Mouse (Mus musculus): ENCODE results near the gene Rbfox2. TPM values are rescaled to one million over a fixed set of nuclear protein-coding genes. Genes with fewer than 3 reads are reported as not detected.

Gene Rbfox2
- polyA plus RNA-seq, 1 experiment from 2014 or later = 96.9 TPM

DNA sequence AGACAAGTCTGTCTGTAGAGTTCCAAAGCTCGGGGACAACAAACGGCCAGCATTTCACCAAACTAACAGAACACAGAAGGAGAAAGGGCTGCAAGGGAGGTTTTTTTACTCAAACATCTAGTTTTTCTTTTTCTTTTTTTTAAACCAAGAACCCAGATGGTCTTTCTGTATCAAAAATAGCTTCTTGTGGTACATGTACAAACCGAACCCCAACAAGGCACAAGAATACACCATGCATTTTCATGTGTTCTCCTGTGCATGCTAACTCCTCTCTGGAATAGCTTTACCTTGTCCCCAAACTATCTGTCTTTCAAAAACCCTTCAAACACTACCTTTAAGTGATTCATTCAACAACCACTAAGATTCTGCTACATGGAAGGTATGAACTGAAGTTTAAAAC lies 38.4 kb downstream of the Rbfox2 start:
- Histone ChIP-seq H3K27ac (peak overlapping the region; percentile 47; the same call in 1 of the 2 replicates), H3K4me2 (replicated peaks) (no peak overlapping the region), H3K4me3 (no peak overlapping the region), H3K27me3 (no peaks in the 10 kb centered on the region), H3K4me1 (peaks cover 32% of the 10 kb centered on the region), H3K36me3 (no peaks in the 10 kb centered on the region), H3K9ac (0 out of 2 replicates have a peak overlapping the region, but pooled peaks have one; percentile 6), H3K9me3 (no peaks in the 10 kb centered on the region)
- ATAC-seq (ENCODE audit: insufficient number of reproducible peaks, insufficient read depth, low FRiP score, low TSS enrichment) = no peak
- WGBS = 74% methylated on average over 3 of the region's 3 CpGs

DNA sequence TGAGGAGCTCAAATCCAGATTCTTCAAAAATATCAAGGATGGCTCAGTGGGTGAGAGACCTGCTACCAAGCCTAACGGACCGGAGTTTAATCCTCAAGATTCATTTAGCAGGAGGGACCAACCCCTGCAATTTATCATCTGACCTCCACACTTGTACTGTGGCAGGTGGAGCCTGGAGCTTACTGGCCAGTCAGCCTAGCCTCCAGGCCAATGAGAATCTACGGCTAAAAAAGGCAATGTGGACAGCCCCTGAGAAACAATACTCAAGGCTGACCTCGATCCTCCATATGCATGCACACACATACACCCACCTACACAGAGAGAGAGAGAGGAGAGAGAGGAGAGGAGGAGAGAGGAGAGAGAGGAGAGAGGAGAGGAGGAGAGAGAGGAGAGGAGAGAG lies 41.5 kb downstream of the Rbfox2 start:
- WGBS = 46% methylated on average over 4 of the region's 4 CpGs
- Histone ChIP-seq H3K36me3 (no peaks in the 10 kb centered on the region), H3K4me3 (no peak overlapping the region), H3K9ac (no peak overlapping the region), H3K9me3 (no peaks in the 10 kb centered on the region), H3K4me2 (replicated peaks) (no peak overlapping the region), H3K4me1 (peaks cover 30% of the 10 kb centered on the region), H3K27ac (no peak overlapping the region), H3K27me3 (no peaks in the 10 kb centered on the region)
- ATAC-seq (ENCODE audit: insufficient number of reproducible peaks, insufficient read depth, low FRiP score, low TSS enrichment) = no peak

DNA sequence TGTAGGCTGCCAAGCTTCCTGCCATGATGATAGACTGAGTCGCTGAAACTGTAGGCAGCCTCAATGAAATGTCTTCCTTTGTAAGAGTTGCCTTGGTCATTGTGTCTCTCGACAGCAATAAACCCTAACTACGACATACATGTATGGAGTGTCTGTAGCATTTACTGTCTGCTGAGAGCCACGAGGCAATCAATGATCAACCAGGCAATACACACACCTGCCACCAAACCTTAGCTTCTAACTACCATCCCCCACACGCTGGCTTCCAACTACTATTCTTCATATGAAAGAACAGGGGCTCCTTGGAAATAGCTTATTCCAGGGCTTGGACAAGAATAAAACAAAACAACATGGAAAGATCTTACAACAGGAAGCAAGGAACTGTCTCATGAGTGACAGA lies 42.5 kb downstream of the Rbfox2 start:
- Histone ChIP-seq H3K9me3 (no peaks in the 10 kb centered on the region), H3K36me3 (no peaks in the 10 kb centered on the region), H3K9ac (no peak overlapping the region), H3K27ac (no peak overlapping the region), H3K4me2 (replicated peaks) (no peak overlapping the region), H3K27me3 (no peaks in the 10 kb centered on the region), H3K4me3 (no peak overlapping the region), H3K4me1 (peaks cover 35% of the 10 kb centered on the region)
- ATAC-seq (ENCODE audit: insufficient number of reproducible peaks, insufficient read depth, low FRiP score, low TSS enrichment) = no peak
- 93% methylated on average over 5 of the region's 5 CpGs for WGBS

DNA sequence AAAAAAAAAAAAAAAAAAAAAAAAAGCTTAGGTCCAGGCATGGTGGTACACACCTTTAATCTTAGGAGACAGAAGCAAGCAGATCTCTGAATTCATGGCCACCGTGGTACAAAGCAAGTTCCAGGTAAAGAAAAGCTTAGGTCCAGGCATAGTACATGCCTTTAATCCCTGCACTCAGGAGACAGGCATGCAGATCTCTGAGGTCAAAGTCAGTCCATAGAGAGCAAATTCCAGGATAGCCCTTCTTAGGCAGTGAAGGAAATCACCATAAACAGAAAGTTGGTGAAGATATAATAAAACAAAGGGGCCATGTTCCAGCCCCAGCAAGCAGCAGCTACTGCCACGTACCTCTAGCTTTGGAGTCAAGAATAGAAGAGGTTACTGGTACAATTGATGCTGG lies 44.0 kb downstream of the Rbfox2 start:
- Histone ChIP-seq H3K4me3 (no peak overlapping the region), H3K4me1 (peaks cover 42% of the 10 kb centered on the region), H3K27ac (no peak overlapping the region), H3K9me3 (no peaks in the 10 kb centered on the region), H3K27me3 (no peaks in the 10 kb centered on the region), H3K36me3 (no peaks in the 10 kb centered on the region), H3K4me2 (replicated peaks) (no peak overlapping the region), H3K9ac (no peak overlapping the region)
- 94% methylated on average over 2 of the region's 2 CpGs for WGBS
- ATAC-seq (ENCODE audit: insufficient number of reproducible peaks, insufficient read depth, low FRiP score, low TSS enrichment) = no peak

DNA sequence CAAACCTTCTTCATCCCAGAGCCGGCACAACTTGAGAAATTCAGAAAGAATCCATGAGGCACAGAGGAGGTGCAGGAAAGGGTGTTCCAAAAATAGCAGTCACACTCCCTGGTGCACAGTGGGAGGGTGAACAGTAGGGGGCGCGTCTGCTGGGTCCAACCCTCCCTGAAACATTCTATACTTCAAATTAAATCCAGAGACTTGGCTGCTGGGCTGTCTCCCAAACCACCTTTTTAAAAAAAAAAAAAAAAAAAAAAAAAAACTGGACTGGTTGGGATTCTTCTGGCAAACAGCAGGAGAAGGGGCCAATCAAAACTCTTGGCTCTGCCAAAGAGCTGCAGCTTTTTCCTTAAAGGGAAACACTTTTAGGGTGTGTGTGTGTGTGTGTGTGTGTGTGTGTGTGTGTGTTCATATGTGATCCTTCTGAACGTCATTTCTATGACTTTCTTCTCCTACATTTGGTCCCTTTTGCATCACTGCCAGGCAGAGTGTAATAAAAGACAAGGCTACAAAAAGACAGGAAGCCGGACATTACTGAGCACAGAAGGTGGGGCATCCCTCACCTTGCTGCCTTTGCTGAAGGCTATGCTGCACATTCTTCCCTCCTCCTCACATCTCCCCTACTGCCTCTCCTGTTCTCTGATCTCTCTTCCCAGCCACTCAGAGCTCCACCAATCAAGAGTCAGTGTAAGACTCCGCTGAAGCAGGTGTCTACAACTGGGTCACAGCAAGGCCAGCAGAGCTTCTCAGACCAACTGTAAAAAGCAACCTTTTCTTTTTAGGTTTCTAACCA lies 49.2 kb downstream of the Rbfox2 start:
- Histone ChIP-seq H3K27ac (peak overlapping the region; percentile 85), H3K9me3 (no peaks in the 10 kb centered on the region), H3K4me1 (peaks cover 63% of the 10 kb centered on the region), H3K4me2 (replicated peaks) (peak overlapping the region; percentile 25; the same call in 1 of the 2 replicates), H3K27me3 (no peaks in the 10 kb centered on the region), H3K36me3 (no peaks in the 10 kb centered on the region), H3K4me3 (no peak overlapping the region), H3K9ac (no peak overlapping the region)
- ATAC-seq (ENCODE audit: insufficient number of reproducible peaks, insufficient read depth, low FRiP score, low TSS enrichment) = peak; percentile 49; the same call in 1 of the 2 replicates
- 9% methylated on average over 6 of the region's 6 CpGs for WGBS

DNA sequence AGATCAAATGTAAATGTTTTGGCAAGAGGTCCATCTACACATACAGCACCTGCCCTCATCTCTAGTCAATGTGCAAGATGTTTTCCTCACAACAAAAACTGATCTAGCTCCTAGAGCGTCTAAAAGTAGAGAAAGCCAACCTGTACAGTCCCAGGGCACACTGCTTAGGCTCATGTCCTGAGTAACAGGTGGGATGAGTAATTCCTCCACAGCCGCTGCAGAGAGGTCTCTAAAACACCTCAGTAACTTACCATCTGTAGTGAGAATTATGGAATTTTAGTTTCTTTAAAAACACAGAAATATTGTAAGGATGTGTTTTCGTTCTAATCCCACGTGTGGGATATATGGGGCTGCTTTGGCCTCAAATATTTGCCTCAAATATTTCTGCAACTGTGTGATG lies 50.0 kb downstream of the Rbfox2 start:
- H3K9me3 ChIP-seq = no peaks in the 10 kb centered on the region
- ATAC-seq (ENCODE audit: insufficient number of reproducible peaks, insufficient read depth, low FRiP score, low TSS enrichment) = no peak
- no peak overlapping the region for H3K4me3 ChIP-seq
- H3K4me1 ChIP-seq = peaks cover 71% of the 10 kb centered on the region
- H3K27me3 ChIP-seq = no peaks in the 10 kb centered on the region
- 66% methylated on average over 4 of the region's 4 CpGs for WGBS
- peak overlapping the region; percentile 25; the same call in 1 of the 2 replicates for H3K4me2 ChIP-seq (replicated peaks)
- H3K36me3 ChIP-seq = no peaks in the 10 kb centered on the region
- peak overlapping the region; percentile 85 for H3K27ac ChIP-seq
- no peak overlapping the region for H3K9ac ChIP-seq

DNA sequence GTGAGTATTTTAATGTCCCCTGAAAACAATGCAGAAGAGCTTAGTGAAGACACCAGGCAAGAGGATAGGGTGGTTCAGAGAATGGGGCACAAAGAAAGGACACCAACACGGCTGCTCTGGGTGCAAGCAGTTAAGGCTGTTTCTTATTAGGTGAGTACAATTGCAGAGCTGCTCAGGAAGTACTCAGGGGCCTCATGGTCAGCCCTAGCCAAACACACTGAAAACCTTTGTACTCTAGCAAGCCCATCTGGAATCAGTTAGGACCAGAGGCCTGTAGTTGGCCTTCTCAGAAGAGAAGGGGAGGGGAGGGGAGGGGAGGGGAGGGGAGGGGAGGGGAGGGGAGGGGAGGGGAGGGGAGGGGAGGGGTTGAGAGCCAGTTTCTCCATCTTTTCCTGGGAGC lies 52.2 kb downstream of the Rbfox2 start:
- peak; percentile 71; the same call in 1 of the 2 replicates for ATAC-seq (ENCODE audit: insufficient number of reproducible peaks, insufficient read depth, low FRiP score, low TSS enrichment)
- Histone ChIP-seq H3K27ac (peak overlapping the region; percentile 94), H3K4me3 (no peak overlapping the region), H3K36me3 (no peaks in the 10 kb centered on the region), H3K4me1 (peaks cover 85% of the 10 kb centered on the region), H3K4me2 (replicated peaks) (peak overlapping the region; percentile 21; the same call in 1 of the 2 replicates), H3K9ac (no peak overlapping the region), H3K9me3 (no peaks in the 10 kb centered on the region), H3K27me3 (no peaks in the 10 kb centered on the region)
- 9% methylated on average over 1 of the region's 1 CpGs for WGBS

DNA sequence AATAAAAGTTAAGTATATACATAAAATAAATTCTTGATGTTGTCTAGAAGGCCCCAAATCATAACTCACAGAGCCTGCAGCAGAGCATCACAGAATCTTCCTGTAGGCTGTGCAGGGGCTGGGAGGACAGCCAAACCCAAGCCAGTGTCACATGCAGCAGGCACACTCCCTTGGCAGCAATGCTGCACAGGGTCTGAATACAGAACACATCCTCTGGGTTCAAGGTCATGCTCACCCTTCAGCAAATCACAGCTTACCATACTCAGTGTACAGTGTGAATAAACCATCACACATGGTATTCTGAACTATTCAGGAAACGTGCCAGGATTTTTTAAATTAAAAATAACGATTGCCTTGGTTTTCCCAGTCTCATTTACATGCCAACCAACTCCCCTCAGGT lies 52.7 kb downstream of the Rbfox2 start:
- Histone ChIP-seq H3K27ac (peak overlapping the region; percentile 94), H3K27me3 (no peaks in the 10 kb centered on the region), H3K4me1 (peaks cover 85% of the 10 kb centered on the region), H3K9ac (no peak overlapping the region), H3K4me2 (replicated peaks) (peak overlapping the region; percentile 27; the same call in 1 of the 2 replicates), H3K36me3 (no peaks in the 10 kb centered on the region), H3K9me3 (no peaks in the 10 kb centered on the region), H3K4me3 (no peak overlapping the region)
- 32% methylated on average over 2 of the region's 2 CpGs for WGBS
- no peak for ATAC-seq (ENCODE audit: insufficient number of reproducible peaks, insufficient read depth, low FRiP score, low TSS enrichment)

DNA sequence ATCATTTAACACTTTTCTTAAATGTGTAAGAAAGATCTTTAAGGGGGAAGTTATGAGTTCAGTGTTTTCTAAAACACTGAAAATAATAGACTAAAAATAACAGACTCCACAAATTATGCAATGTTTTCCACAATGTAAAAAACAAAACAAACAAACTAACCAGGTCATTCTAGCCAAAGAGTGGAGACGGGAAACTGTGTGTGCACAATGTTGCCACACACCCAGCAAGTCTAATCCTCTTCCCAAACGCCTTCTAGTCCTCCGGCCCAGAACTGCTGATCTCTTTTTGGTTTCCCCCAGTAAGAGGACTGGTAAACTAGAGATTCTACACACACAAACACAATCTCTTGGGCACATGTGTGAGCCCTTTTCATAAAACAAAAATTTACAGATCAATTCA lies 55.1 kb downstream of the Rbfox2 start:
- Histone ChIP-seq H3K4me1 (peaks cover 77% of the 10 kb centered on the region), H3K4me2 (replicated peaks) (no peak overlapping the region), H3K9ac (no peak overlapping the region), H3K36me3 (no peaks in the 10 kb centered on the region), H3K9me3 (no peaks in the 10 kb centered on the region), H3K27ac (no peak overlapping the region), H3K27me3 (no peaks in the 10 kb centered on the region), H3K4me3 (no peak overlapping the region)
- ATAC-seq (ENCODE audit: insufficient number of reproducible peaks, insufficient read depth, low FRiP score, low TSS enrichment) = no peak
- WGBS = 70% methylated on average over 3 of the region's 3 CpGs

DNA sequence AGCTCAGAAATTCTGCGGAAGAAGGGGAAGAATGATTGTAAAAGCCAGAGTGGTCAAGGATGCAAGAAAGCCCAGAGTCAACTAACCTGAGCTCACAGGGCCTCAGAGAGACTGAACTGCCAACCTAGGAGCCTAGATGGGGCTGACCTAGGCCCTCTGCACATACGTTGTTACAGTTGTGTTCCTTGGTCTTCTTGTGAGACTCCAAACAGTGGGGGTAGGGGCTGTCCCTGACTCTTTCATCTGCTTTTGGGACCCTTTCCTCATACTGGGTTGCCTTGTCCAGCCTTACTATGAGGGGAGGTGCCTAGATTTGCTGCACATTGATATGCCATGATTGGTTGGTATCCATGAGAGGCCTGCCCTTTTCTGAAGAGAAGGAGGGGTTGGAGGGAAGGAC lies 56.0 kb downstream of the Rbfox2 start:
- ATAC-seq (ENCODE audit: insufficient number of reproducible peaks, insufficient read depth, low FRiP score, low TSS enrichment) = no peak
- Histone ChIP-seq H3K27ac (no peak overlapping the region), H3K9me3 (no peaks in the 10 kb centered on the region), H3K4me2 (replicated peaks) (no peak overlapping the region), H3K4me3 (no peak overlapping the region), H3K27me3 (no peaks in the 10 kb centered on the region), H3K36me3 (no peaks in the 10 kb centered on the region), H3K4me1 (peaks cover 79% of the 10 kb centered on the region), H3K9ac (no peak overlapping the region)
- 90% methylated on average over 2 of the region's 2 CpGs for WGBS

DNA sequence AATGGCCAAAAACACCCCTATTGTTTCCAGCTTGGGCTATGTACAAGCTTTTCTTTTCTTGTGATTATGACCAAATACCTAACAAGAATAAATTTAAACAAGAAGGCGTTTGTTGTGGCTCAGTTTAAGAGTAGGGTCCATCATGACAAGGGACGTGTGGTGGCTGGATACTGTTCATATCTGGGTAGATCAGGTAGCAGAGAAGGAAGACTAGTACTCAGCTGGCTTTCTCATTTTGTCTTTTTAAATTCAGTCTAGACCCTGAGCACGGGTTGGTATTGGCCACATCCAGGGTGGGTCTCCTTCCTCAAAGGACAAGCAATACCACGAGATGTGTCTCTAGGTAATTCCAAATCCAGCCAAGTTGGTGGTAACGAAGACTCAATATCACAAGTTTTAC lies 57.4 kb downstream of the Rbfox2 start:
- Histone ChIP-seq H3K9ac (no peak overlapping the region), H3K4me2 (replicated peaks) (no peak overlapping the region), H3K9me3 (no peaks in the 10 kb centered on the region), H3K4me1 (peaks cover 78% of the 10 kb centered on the region), H3K27ac (no peak overlapping the region), H3K36me3 (no peaks in the 10 kb centered on the region), H3K27me3 (no peaks in the 10 kb centered on the region), H3K4me3 (no peak overlapping the region)
- ATAC-seq (ENCODE audit: insufficient number of reproducible peaks, insufficient read depth, low FRiP score, low TSS enrichment) = no peak
- WGBS = 85% methylated on average over 5 of the region's 5 CpGs

All from embryonic facial prominence, embryonic 12.5 days (tissue).